Mouse (Mus musculus): Measurements from ENCODE around the gene Kcnk5. TPM values are rescaled to one million over a fixed set of nuclear protein-coding genes. Genes with fewer than 3 reads are reported as not detected.

Gene Kcnk5
- total RNA-seq, 2 experiments from 2014 or later, result 5.4 to 7.4 TPM

GRCm38 (mm10) chr14:20203301-20203700 is 21.7 kb upstream of the Kcnk5 start:
- ATAC-seq (replicated peaks; ENCODE audit: low FRiP score, low TSS enrichment, poor library complexity, severe bottlenecking), result peak; percentile 65; the same call in 1 of the 2 replicates

DNA sequence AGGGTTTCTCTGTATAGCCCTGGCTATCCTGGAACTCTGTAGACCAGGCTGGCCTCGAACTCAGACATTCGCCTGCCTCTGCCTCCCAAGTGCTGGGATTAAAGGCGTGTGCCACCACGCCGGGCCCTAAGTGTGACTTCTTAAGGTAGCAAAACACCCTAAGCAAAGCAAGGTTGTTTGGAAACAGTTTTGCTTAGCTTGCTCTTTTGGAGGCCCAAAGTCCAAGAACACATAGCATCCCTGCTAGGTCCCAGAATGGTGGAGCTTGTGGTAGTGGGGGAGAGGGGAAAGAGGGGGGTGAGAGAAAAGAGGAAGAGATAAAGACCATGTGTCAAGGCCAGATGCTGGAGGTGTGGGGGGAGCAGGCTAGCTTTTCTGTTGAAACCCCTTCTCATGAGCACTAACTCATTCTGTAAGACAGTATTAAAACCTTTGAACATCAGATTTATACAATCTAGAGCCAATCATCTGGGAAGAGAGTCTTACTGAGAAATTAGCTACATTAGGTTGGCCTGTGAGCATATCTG is 21.1 kb upstream of the Kcnk5 start:
- no peak; the same call in 1 of the 2 replicates for ATAC-seq (replicated peaks; ENCODE audit: low FRiP score, low TSS enrichment, poor library complexity, severe bottlenecking)

- no peak for ATAC-seq (replicated peaks; ENCODE audit: low FRiP score, low TSS enrichment, poor library complexity, severe bottlenecking)
These were observed 19.6 kb upstream of the Kcnk5 start for GRCm38 (mm10) chr14:20201066-20201683.

DNA sequence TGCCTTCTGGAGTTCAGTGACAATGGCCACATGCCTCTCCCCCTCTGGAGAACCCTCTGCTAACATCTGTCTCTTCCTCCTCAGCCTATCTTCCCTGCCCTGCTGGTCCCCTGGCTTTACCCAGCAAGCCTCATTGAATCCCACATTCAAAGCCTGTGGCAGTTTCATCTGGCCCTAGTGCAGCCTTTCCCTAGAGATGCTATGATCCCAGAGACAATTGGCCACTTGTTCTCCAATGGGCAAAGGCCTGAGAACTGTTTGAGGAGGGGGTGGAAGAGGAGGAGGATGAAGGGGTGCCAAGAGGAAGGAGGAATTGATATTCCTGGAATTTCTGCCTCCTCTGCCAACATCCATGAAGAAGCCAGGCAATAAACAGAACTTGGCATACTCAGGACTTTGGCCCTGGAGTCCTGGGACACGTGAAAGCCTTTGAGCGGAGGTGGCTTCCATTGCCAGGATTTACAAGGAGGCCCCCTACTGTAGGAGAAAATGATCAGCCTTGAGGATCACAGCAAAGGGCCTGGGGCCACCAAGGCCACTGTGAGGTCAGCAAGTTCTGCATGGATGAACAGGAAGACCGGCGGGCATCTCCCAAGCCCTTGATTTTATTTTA is 11.6 kb upstream of the Kcnk5 start:
- ATAC-seq (replicated peaks; ENCODE audit: low FRiP score, low TSS enrichment, poor library complexity, severe bottlenecking), result no peak

DNA sequence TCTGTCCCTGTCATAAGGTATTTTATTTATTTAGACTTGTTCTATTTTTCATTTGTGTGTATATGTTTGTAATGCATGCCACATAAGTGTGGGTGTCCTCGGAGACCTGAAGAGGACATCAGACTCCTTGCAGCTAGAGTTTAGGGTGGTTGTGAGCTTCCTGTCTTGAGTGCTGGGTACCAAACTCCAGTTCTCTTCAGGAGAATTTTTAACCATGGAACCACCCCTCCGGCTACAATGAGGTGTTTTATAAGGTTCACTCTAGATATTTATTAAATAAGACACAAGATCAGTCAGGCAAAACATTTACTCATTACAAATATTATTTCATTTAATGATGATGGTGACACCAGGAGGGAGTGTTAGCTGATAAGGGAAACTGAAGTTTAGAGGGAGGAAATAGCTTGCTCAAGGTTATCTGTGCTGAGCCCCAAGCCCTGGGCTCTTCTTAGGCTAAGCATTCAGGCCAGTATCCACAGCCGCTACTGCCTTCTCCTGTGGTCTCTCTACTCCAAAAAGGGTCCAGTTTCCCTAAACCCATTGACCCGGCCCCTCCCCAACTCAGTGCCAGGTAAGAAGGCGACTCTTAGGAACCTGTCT is 9.6 kb upstream of the Kcnk5 start:
- peak; percentile 70 for ATAC-seq (replicated peaks; ENCODE audit: low FRiP score, low TSS enrichment, poor library complexity, severe bottlenecking)

DNA sequence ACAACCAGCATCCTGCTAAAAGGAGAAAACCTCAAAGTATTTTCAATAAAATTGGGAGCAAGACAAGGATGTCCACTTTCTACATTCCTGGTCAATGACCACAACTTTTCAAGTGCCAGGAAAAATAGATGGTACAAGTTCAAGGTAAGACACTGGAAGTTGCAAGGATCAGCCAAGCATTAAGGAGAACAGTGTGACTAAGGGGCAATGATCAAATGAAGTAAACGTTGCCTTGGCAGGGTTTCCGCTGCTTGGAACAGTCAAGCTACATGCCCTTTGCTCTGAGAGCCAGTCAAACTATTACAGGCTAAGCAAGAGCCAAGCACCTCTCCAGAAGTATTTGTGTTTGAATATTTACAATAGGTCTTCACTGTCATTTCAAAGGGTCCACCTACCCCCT is 8.1 kb upstream of the Kcnk5 start:
- 0 out of 2 replicates have a peak, but pooled peaks have one; percentile 10 for ATAC-seq (replicated peaks; ENCODE audit: low FRiP score, low TSS enrichment, poor library complexity, severe bottlenecking)

- ATAC-seq (replicated peaks; ENCODE audit: low FRiP score, low TSS enrichment, poor library complexity, severe bottlenecking), result no peak
These were observed 3.8 kb upstream of the Kcnk5 start for GRCm38 (mm10) chr14:20185426-20185825.

GRCm38 (mm10) chr14:20183701-20184100 is 2.1 kb upstream of the Kcnk5 start:
- no peak for ATAC-seq (replicated peaks; ENCODE audit: low FRiP score, low TSS enrichment, poor library complexity, severe bottlenecking)

DNA sequence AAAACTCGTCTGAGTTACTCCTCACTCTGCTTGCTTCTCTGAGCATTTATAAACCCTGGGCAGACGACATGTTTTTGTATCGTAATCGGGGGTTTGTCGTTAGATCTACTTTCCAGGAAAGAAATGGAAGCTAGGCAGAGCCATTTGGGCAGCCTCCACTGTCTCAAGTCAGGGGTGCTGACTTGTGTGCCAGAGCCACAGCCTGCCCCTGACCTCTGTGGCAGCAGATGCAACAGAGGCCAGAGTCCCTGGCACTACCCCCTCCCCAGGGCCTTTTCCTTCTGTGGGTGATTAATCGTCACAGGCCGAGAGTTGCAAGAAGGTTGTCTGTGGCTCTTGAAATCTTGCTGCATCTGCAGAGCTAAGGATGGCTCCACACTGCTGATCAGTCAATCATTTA is 987 bp upstream of the Kcnk5 start:
- ATAC-seq (replicated peaks; ENCODE audit: low FRiP score, low TSS enrichment, poor library complexity, severe bottlenecking), result no peak

DNA sequence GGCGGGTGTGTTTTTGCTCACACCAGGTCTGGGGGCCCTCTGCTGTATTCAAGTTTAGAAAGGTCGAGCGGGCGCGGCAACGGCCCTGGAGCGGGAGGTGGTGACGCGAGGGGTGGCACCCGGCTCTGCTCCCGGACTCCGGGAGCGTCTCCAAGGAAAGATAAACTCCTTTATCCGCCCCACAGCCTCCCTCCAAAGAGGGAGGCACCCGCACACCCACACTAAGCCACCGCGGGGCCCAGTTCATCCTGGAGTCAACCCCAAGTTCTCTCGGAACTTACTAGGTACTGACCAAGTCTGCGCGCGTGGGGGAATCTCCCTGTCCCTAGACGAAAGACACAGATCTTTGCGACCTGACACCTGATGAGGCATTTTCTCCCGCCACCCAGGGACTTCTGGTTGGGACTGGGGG is 852 bp downstream of the Kcnk5 start:
- ATAC-seq (replicated peaks; ENCODE audit: low FRiP score, low TSS enrichment, poor library complexity, severe bottlenecking), result peak; percentile 75

- peak; percentile 0; the same call in 1 of the 2 replicates for ATAC-seq (replicated peaks; ENCODE audit: low FRiP score, low TSS enrichment, poor library complexity, severe bottlenecking)
These were observed 1.3 kb downstream of the Kcnk5 start for GRCm38 (mm10) chr14:20180304-20180703.

DNA sequence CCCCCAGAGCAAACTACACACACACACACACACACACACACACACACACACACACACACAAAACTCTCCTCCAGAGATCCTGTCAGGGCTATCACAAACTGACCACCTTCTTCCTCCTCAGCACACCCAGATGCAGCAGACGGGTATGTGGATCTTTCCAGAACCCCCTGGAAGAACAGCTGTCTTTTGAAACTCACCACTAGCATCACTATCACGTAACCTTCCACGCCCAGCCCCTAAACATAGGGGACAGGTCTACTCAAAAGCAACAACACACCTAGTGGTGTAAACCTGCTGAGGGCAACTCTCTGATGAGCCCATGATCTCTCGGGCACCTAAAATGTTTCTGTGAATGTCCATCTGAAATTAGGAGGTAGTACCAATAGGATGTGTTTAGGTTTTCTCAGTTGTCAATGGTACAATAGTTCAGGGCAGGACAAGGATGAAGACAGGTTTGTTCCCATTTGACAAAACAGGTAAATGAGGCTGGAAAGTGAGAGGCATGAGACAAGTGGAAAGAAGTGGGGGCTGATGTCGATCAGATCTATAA is 1.8 kb downstream of the Kcnk5 start:
- no peak for ATAC-seq (replicated peaks; ENCODE audit: low FRiP score, low TSS enrichment, poor library complexity, severe bottlenecking)

DNA sequence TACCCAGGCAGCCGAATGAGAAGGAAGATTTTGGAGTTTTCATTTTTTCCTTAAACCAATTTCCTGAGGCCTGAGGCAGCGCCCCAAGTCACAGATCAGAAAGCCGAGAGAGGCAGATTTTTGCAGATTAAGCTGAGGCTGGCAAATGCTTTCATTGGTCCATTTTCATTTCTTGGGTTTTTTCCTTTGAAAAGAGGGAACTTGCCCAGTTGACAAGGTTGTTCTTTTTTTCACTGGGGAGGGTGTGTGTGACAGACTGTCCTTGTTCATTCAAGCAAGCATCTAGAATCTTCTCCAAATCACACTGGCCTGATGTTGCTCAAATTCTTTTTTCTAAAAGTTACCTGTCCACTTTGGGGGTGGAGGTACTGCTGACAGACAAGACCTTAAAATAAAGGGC is 2.5 kb downstream of the Kcnk5 start:
- ATAC-seq (replicated peaks; ENCODE audit: low FRiP score, low TSS enrichment, poor library complexity, severe bottlenecking), result no peak

DNA sequence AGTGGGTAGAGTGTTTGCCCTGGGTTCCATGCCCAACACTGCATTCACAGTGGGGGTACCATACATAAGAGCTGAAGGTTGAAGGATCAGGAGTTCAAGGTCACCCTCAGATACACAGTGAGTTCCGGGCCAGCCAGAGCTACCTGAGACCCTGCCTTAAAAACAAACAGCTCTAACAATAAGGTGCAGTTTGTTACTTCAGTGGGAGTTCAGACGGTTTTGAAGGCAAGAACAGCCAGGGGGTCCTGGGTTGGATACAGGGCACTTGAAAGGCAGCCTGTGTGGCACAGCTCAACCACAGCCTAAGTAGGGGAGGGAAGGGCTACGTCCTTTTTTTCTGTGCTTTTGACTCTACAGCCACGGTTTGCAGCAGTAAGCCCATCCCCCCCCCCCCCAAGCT is 3.0 kb downstream of the Kcnk5 start:
- ATAC-seq (replicated peaks; ENCODE audit: low FRiP score, low TSS enrichment, poor library complexity, severe bottlenecking), result no peak

- ATAC-seq (replicated peaks; ENCODE audit: low FRiP score, low TSS enrichment, poor library complexity, severe bottlenecking), result no peak
These were observed 4.0 kb downstream of the Kcnk5 start for GRCm38 (mm10) chr14:20177494-20178123.

GRCm38 (mm10) chr14:20175705-20176104 is 5.9 kb downstream of the Kcnk5 start:
- no peak for ATAC-seq (replicated peaks; ENCODE audit: low FRiP score, low TSS enrichment, poor library complexity, severe bottlenecking)

DNA sequence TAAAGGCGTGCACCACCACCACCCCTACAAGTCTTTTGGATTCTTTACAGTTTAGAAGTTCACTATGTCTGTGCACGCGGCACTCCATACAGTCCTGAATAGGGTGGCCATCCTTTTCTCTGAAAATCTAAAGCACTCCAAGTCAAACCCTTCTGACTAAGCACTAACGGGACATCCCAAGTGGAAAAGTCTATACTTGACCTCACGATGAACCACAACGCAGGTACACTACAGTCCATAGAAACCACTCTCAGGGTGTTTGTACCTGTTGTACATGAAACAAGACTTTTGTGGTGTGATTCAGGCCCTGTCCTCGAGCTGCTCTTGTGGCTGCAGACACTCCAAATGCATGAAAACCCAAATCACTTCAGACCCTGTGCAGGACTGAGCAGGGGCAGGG is 6.5 kb downstream of the Kcnk5 start:
- ATAC-seq (replicated peaks; ENCODE audit: low FRiP score, low TSS enrichment, poor library complexity, severe bottlenecking), result no peak

DNA sequence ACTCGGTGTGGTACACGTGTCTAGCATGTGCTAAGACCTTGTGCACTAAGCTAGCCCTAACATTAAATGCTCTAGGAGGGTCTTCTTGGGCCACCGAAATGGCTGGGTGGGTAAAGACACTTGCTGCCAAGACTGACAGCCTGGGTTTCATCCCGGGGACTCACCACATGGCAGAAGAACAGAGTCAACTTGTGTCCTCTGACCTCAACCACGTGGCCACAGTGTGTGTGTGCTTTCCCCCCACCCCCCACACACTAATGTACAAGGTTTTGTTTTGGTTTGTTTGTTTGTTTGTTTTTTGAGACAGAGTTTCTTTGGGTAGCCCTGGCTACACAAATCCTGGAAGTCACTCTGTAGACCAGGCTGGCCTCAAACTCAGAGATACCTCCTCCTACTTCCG is 6.9 kb downstream of the Kcnk5 start:
- ATAC-seq (replicated peaks; ENCODE audit: low FRiP score, low TSS enrichment, poor library complexity, severe bottlenecking), result no peak

DNA sequence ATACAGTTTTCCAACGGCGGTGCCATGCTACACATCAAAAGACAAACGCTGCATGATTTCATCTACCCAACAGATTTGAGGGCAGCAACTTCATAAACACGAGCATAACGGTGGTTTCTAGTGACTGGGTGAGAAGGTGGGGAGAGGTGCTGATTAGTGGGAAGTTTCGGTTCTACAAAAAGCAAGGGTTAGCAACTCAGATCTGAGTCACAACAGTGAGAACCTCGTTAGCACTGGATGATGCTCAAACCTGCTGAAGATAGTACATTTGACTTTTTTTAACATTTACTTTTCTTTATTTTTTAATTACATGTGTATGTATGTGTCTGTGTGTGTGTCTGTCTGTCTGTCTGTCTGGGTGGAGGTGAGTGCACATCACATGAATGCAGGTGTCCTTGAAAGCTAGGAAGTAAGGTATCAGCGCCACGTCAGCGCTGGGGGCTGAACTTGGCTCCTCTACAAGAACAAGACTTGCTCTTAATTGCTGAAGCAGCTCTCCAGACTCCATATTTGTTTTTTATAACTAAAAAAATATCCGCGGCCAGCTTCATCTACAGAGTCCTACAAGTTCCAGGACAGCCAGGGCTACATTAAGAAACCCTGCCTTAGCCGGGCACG is 7.6 kb downstream of the Kcnk5 start:
- no peak for ATAC-seq (replicated peaks; ENCODE audit: low FRiP score, low TSS enrichment, poor library complexity, severe bottlenecking)

DNA sequence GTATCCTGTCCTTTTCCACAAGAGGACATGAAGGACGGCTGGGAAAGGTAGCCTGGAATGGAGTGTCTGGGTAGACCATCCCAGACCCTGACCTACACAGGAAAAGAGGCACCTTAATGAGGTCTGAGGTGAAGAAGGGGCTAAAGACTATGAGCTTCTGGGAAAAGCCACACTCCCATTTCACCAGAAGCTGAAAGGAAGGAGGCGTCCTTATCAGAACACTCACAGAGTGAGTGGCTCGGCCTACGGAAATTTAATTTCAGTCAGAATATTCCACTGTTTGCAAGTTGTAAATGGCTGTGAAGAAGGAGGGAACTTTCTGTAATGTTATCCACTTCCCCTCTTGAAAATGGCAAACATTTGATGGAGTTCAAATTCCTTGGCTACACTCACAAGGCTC is 8.7 kb downstream of the Kcnk5 start:
- no peak for ATAC-seq (replicated peaks; ENCODE audit: low FRiP score, low TSS enrichment, poor library complexity, severe bottlenecking)
